Mouse (Mus musculus): ENCODE data around the gene Ogdh. TPM values are rescaled to one million over a fixed set of nuclear protein-coding genes. Genes with fewer than 3 reads are reported as not detected.
"Not testable (repeated sequence)": the region's sequence is repeated elsewhere in the genome, so short reads cannot be mapped to it uniquely, and the experiment has no call there.

Ogdh gene
- 96.0 and 99.9 TPM in 2 replicates for polyA plus RNA-seq (2016; fragmentation: Nextera tagmentation; extraction: Ambion mirVana)

DNA sequence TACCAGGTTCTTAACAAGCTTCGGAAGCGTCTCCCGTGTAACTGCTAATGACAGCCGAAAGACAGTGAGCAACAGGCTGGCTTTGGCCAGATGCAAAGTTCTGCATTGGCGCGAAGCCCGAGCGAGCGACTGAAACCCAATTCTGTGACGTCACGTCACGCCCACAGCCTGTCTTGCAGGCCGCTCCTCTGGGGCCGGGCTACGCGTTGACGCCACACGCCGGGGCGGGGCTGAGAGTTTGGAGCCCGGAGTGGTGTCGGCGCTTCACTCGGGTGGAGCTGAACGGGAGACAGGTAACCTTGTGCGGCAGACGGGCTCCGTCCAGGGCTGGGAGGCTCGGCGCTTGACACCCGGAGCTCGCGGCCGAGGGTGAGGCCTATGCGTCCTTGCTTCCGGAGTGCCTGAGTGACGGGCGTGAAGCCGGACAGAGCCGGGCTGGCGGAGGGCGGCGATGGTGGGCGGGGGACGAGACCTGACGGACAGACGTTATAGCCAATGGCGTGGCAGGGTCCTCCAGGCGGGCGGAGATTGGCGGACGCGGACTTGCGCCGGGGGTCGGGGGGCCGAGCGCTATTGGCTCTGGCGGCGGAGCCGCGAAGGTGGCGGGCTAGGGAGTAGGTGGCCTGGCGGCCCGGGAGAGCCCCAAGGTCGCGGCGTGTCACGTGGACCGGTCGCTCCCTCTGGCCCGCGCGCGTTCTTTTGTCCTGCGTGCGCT lies at the start of gene Ogdh:
Gene Ogdh (plus strand): TSS at position 233 of the 715 bp plus-strand sequence.
- peak within 1 kb of the TSS; percentile 83 for H3K27ac ChIP-seq
- no peaks in the 10 kb centered on the region for H3K36me3 ChIP-seq
- peak within 1 kb of the TSS; percentile 63 for H3K4me3 ChIP-seq
- H3K27me3 ChIP-seq, result no peaks in the 10 kb centered on the region
- WGBS, result 1% methylated on average over 62 of the region's 77 CpGs
- ATAC-seq (ENCODE audit: insufficient number of reproducible peaks, insufficient read depth, low FRiP score, low TSS enrichment), result peak; percentile 98
- peaks cover 8% of the 10 kb centered on the region for H3K4me1 ChIP-seq
- H3K4me2 ChIP-seq (replicated peaks), result peak within 1 kb of the TSS; percentile 78
- H3K9me3 ChIP-seq, result no peaks in the 10 kb centered on the region
- H3K9ac ChIP-seq, result peak within 1 kb of the TSS; percentile 64

DNA sequence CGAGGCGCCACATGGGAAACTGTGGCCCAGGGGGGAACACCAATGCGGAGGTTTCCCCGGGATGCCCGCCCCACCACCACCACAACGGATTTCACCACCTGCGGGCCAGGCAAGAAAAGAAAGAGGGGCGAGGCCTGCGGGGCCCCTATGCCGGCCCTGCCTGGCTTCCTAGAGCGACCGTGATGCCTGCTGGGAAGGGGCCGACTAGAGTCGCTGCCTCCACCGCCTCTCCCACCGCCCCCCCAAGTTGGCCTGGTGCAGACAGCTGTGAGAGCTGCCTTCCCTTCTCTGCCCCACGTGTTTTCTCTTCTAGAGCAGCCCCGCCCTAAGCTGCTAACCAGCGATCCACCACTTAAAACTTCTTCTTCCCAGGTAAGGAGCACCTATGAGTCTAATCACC lies 46.7 kb upstream of the Ogdh start:
- Histone ChIP-seq H3K4me3 (no peak overlapping the region), H3K4me2 (replicated peaks) (no peak overlapping the region), H3K27ac (no peak overlapping the region), H3K27me3 (no peaks in the 10 kb centered on the region), H3K4me1 (no peaks in the 10 kb centered on the region), H3K36me3 (no peaks in the 10 kb centered on the region), H3K9ac (no peak overlapping the region), H3K9me3 (no peaks in the 10 kb centered on the region)
- ATAC-seq (ENCODE audit: insufficient number of reproducible peaks, insufficient read depth, low FRiP score, low TSS enrichment), result no peak
- 49% methylated on average over 19 of the region's 19 CpGs for WGBS

DNA sequence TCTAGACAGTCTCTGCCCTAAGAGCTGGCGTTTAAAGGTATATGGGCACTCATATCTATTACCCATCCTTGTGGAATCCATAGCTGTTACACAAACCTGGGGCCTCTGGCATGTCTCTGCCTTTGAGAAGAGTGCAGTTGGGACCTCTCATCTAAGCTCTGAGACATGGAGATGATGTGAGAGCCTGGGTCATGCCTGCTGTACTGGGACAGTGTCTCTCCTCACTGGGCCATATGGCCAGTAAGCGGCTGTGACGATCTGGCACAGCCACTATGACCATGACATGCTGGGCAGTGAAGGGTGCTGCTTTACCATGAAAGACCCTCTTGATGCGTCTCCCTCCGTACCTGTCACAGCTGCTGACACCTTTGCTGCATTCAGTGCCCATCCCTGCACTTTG lies 39.2 kb upstream of the Ogdh start:
- no peak overlapping the region for H3K9ac ChIP-seq
- H3K4me3 ChIP-seq, result no peak overlapping the region
- no peak for ATAC-seq (ENCODE audit: insufficient number of reproducible peaks, insufficient read depth, low FRiP score, low TSS enrichment)
- H3K36me3 ChIP-seq, result peaks cover under 1% of the 10 kb centered on the region; the same call in 1 of the 2 replicates
- no peak overlapping the region for H3K27ac ChIP-seq
- H3K27me3 ChIP-seq, result no peaks in the 10 kb centered on the region
- no peak overlapping the region for H3K4me2 ChIP-seq (replicated peaks)
- H3K4me1 ChIP-seq, result no peaks in the 10 kb centered on the region
- H3K9me3 ChIP-seq, result no peaks in the 10 kb centered on the region
- WGBS, result 87% methylated on average over 5 of the region's 5 CpGs

DNA sequence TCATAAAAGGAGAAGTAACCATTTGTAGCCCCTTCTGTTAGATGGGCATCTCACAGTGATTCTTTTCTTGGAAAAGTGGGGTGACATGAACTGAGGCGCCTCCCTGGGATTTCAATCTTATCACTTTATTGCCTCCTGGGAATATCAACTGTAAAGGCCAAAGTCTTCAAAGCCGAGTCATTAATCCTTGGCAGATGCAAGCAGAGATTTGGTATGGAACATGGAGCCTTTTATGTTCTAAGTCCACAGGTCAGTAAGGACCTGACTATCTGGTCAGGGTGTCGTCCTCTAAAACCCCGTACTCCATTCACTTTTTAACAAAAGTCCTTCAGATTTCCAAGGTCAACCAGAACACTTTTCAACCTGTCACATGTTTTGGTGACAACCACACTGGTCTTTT lies 38.6 kb upstream of the Ogdh start:
- no peaks in the 10 kb centered on the region for H3K4me1 ChIP-seq
- H3K4me3 ChIP-seq, result no peak overlapping the region
- no peaks in the 10 kb centered on the region for H3K27me3 ChIP-seq
- no peak overlapping the region for H3K4me2 ChIP-seq (replicated peaks)
- peaks cover 6% of the 10 kb centered on the region for H3K36me3 ChIP-seq
- H3K27ac ChIP-seq, result no peak overlapping the region
- H3K9me3 ChIP-seq, result no peaks in the 10 kb centered on the region
- H3K9ac ChIP-seq, result no peak overlapping the region
- WGBS, result 88% methylated on average over 4 of the region's 4 CpGs
- ATAC-seq (ENCODE audit: insufficient number of reproducible peaks, insufficient read depth, low FRiP score, low TSS enrichment), result no peak

DNA sequence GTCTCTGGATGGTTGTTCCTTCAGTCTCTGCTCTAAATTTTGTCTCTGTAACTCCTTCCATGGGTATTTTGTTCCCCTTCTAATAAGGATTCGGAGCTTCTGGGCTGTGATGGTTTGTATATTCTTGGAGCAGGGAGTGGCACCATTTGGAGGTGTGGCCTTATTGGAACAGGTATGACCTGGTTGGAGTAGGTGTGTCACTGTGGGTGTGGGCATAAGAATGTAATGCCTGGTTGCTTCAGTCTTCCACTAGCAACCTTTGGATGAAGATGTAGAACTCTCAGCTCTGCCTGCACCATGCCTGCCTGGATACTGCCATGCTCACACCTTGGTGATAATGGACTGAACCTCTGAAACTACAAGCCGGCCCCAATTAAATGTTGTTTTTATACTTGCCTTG lies 36.8 kb upstream of the Ogdh start:
- not testable (repeated sequence) for H3K27me3 ChIP-seq; H3K9ac ChIP-seq; H3K4me2 ChIP-seq (replicated peaks); H3K27ac ChIP-seq; ATAC-seq (ENCODE audit: insufficient number of reproducible peaks, insufficient read depth, low FRiP score, low TSS enrichment); H3K4me3 ChIP-seq; H3K4me1 ChIP-seq; H3K9me3 ChIP-seq
- WGBS, result 87% methylated on average over 2 of the region's 2 CpGs
- H3K36me3 ChIP-seq, result peaks cover 24% of the 10 kb centered on the region

DNA sequence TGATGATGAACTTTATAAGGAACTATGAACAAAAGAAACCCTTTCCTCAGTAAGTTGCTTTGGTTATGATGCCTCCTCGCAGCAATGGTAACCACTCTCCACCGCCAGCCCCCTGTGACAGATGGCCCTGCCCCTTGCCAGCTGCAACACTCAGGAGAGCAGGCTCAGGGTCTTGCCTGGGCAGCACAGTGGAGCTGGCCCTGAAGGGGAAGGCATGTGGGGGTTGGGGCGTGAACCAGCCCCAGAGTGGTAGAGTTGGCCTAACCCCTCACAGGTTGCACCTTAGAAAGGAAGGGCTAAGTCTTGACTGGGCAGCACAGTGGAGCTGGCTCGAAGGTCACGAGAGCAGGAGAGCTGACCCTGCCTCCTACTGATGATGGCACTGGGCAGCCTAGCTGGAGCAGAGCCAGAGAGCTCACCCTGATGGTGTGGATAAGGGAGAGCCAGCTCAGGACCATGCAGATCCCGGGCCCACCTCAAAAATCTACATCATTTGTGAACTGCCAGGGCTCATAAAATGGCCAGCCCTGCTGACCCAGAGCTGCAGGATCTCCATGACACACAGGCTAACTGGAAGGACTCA lies 34.9 kb upstream of the Ogdh start:
- Histone ChIP-seq H3K27me3 (no peaks in the 10 kb centered on the region), H3K4me2 (replicated peaks) (no peak overlapping the region), H3K9ac (no peak overlapping the region), H3K4me3 (no peak overlapping the region), H3K36me3 (peaks cover 44% of the 10 kb centered on the region), H3K27ac (no peak overlapping the region), H3K4me1 (no peaks in the 10 kb centered on the region), H3K9me3 (no peaks in the 10 kb centered on the region)
- ATAC-seq (ENCODE audit: insufficient number of reproducible peaks, insufficient read depth, low FRiP score, low TSS enrichment), result peak; percentile 53
- 69% methylated on average over 6 of the region's 6 CpGs for WGBS

DNA sequence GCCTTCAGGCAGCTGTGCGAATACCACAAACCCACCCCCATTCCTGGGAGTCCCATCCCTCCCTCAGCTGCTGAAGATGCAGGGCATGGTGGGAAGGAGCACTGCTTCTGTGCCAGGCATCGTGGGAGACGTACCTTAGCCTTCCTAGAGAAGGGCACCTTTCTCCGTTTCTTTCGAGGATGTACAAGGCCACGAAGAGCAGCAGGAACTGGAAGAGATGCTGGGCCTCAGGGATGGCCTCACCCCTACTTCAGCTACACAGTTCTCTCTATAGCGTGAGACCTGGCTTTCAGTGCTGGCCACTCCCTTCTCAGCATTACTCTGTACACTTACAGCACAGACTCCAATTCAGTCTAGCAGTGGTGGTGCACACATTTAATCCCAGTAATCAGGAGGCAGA lies 32.0 kb upstream of the Ogdh start:
- no peak overlapping the region for H3K9ac ChIP-seq
- no peaks in the 10 kb centered on the region for H3K9me3 ChIP-seq
- H3K27ac ChIP-seq, result no peak overlapping the region
- no peak for ATAC-seq (ENCODE audit: insufficient number of reproducible peaks, insufficient read depth, low FRiP score, low TSS enrichment)
- H3K4me3 ChIP-seq, result no peak overlapping the region
- H3K4me1 ChIP-seq, result no peaks in the 10 kb centered on the region
- no peaks in the 10 kb centered on the region for H3K27me3 ChIP-seq
- peaks cover 72% of the 10 kb centered on the region for H3K36me3 ChIP-seq
- 93% methylated on average over 7 of the region's 7 CpGs for WGBS
- H3K4me2 ChIP-seq (replicated peaks), result no peak overlapping the region

DNA sequence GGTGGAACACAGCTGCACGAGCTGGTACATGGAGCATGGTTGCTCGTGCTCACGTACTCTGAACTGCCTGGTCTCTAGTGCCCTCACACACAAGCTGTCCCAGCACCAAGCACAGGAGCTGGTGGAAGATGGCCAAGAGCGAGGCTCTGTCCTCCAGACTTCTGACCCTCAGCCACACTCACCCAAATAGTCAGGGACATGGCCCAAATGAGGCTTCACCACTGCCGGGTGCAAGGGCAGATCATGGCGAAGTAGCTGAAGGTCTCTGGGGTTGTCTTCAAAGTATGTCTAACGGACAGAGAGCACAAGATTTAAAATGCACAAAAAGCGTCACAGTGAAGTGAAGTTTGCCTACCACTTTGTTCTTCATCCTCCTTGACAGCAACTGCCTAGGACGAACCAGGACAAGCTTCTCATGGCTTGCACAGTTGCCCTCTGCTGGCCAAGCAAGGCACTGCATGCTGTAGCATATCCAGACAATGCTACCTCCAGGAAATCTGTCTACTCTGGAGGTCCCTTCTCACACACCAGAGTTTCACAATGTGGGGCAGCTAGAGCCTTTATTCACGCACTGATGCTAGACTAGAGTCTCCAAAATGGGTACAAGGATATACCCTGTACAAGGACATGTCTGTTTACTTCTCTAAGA lies 29.9 kb upstream of the Ogdh start:
- Histone ChIP-seq H3K4me3 (no peak overlapping the region), H3K9me3 (no peaks in the 10 kb centered on the region), H3K27me3 (no peaks in the 10 kb centered on the region), H3K36me3 (peaks cover 93% of the 10 kb centered on the region), H3K4me2 (replicated peaks) (no peak overlapping the region), H3K4me1 (peaks cover 4% of the 10 kb centered on the region), H3K9ac (no peak overlapping the region), H3K27ac (no peak overlapping the region)
- ATAC-seq (ENCODE audit: insufficient number of reproducible peaks, insufficient read depth, low FRiP score, low TSS enrichment), result no peak
- 77% methylated on average over 10 of the region's 10 CpGs for WGBS

DNA sequence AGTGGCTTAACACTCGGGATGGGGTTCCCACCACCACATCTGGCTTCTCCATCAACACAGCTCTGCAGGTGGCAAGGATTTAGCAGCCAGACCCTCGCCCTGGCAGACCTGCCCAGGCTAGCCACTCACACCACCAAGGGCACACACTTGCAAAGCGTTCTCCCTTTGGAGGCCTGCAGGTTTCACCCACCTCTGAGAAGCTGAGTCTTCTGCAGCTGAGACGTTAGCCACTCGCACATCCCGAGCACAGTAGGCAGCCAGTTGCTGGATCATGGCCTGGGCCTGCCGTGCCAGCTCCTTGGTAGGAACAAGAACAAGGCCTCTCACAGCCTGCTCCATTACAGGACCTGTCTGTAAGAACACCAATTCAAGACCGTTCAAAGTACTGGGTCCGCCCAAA lies 24.8 kb upstream of the Ogdh start:
- no peak overlapping the region for H3K27ac ChIP-seq

DNA sequence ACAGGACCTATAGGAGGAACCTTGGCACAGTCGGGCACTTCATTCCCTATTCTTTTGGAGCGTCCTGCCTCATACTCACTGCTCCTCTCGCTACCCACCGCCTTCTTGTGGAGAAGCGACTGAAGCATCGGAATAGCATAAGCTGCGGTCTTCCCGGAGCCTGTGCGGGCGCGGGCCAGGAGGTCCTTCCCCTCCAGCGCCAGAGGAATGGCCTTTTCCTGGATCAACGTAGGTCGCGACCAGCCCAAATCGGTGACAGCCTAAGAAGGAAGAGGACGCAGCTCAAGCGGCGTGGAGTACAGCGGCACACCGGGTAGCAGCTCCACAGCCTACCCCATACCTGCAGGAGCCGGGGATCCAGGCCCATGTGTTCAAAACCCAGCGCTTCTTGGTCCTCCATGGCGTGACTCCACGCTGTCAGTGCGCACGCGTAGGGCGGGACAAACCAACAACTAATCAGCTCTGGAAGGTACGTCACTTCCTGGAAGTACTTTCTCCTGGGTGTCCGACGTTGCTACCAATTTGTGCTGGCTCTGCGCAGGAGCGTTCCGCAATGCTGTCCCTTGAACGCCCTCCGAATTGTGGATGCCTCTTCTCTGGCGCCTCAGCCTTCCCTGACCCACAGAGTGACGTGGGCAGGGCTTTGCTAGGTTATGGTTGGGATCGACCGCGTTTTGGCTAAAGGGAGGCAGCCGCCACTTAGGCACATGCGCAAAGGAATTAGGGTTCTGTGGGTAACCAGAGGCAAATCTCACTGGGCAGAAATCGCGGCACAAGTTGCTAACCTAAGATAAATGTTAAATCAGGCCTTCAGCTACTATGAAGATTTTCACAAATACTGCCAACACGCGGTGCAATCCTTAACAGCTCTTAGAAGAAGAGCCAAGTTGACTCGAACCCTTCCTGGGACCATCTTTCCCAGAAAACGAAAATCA lies 23.8 kb upstream of the Ogdh start, which contains the start of gene Ddx56:
Gene Ddx56 (minus strand): TSS at position 453 of the 935 bp plus-strand sequence.
- no peaks in the 10 kb centered on the region for H3K9me3 ChIP-seq
- H3K27me3 ChIP-seq, result no peaks in the 10 kb centered on the region
- H3K4me3 ChIP-seq, result peak within 1 kb of the TSS; percentile 97
- H3K9ac ChIP-seq, result peak within 1 kb of the TSS; percentile 85
- peak within 1 kb of the TSS; percentile 64 for H3K4me2 ChIP-seq (replicated peaks)
- WGBS, result 2% methylated on average over 50 of the region's 50 CpGs
- peak within 1 kb of the TSS; percentile 94 for H3K27ac ChIP-seq
- ATAC-seq (ENCODE audit: insufficient number of reproducible peaks, insufficient read depth, low FRiP score, low TSS enrichment), result peak; percentile 91
- H3K4me1 ChIP-seq, result peaks cover 12% of the 10 kb centered on the region
- H3K36me3 ChIP-seq, result peaks cover 57% of the 10 kb centered on the region

More for the DNA sequence above, 24.8 kb upstream of the Ogdh start:
- H3K9ac ChIP-seq, result peak overlapping the region; percentile 85
- peaks cover 9% of the 10 kb centered on the region for H3K4me1 ChIP-seq
- 64% methylated on average over 9 of the region's 9 CpGs for WGBS
- peak overlapping the region; percentile 97 for H3K4me3 ChIP-seq
- H3K36me3 ChIP-seq, result peaks cover 59% of the 10 kb centered on the region
- H3K4me2 ChIP-seq (replicated peaks), result peak overlapping the region; percentile 64
- no peaks in the 10 kb centered on the region for H3K9me3 ChIP-seq
- H3K27me3 ChIP-seq, result no peaks in the 10 kb centered on the region
- no peak for ATAC-seq (ENCODE audit: insufficient number of reproducible peaks, insufficient read depth, low FRiP score, low TSS enrichment)

DNA sequence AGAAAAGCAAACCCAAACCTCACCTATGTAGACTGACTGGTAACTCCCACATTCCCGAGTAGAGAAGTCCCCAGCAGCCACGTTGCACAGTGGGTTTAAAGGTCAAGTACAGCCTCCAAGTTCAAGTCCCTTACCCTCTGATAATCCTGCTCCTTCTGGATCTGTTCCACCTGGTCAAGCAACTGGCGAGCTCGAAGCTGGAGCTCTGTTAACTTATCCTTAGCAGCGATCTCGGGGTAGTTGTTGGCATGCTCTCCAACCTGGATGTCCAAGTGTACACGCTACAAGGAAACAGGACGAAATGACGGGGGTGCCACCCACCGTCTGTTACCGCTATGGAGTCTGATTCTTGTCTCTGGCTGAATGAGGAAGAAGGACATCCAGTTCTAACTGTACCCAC lies 17.8 kb upstream of the Ogdh start:
- Histone ChIP-seq H3K4me3 (peak overlapping the region; percentile 89), H3K4me1 (peaks cover 13% of the 10 kb centered on the region), H3K36me3 (peaks cover 18% of the 10 kb centered on the region), H3K4me2 (replicated peaks) (peak overlapping the region; percentile 72), H3K9me3 (no peaks in the 10 kb centered on the region), H3K27me3 (no peaks in the 10 kb centered on the region), H3K27ac (no peak overlapping the region), H3K9ac (peak overlapping the region; percentile 79)
- 65% methylated on average over 11 of the region's 11 CpGs for WGBS
- ATAC-seq (ENCODE audit: insufficient number of reproducible peaks, insufficient read depth, low FRiP score, low TSS enrichment), result no peak

Data from embryonic facial prominence, embryonic 12.5 days (tissue).